Mouse (Mus musculus) brown adipose tissue, adult 24 weeks (tissue): ENCODE measurements around the gene Adam1b. TPM values are rescaled to one million over a fixed set of nuclear protein-coding genes. Genes with fewer than 3 reads are reported as not detected.
A peak's percentile ranks its signal among the peaks of the same experiment; 100 is the strongest.

Experiments used
- H3K27ac ChIP-seq: fragments of 200-500 bp; replicated peaks from 2 replicates; pipeline ENCODE4 v1.5.1; 2012; ENCODE audit warnings: low read depth, mild to moderate bottlenecking, low read length
- H3K4me1 ChIP-seq: fragments of 200-500 bp; 2 replicates; pipeline ENCODE4 v1.6.1; 2012; ENCODE audit warnings: low read length, mixed read lengths; ENCODE audit not compliant: control insufficient read depth, insufficient read depth, insufficient read length
- H3K4me3 ChIP-seq: fragments of 200-500 bp; 2 replicates; pipeline ENCODE4 v1.5.1; 2012; ENCODE audit warnings: low read depth, mild to moderate bottlenecking, low read length, moderate library complexity; ENCODE audit not compliant: insufficient read depth
- polyA plus RNA-seq: library from polyadenylated mRNA; stranded (reverse); fragments of >200 nt; gene quantifications from 2 replicates; pipeline ENCODE4 v1.2.4, GENCODE M21; 2012; ENCODE audit not compliant: missing spikeins, insufficient read depth, insufficient read length

Adam1b gene
- not detected in 2 replicates for polyA plus RNA-seq

GRCm38 (mm10) chr5:121503231-121503630, at the start of gene Adam1b:
Gene Adam1b, minus strand, starts transcription at chr5:121503435.
- Histone ChIP-seq H3K4me3 (no peak within 1 kb of the TSS), H3K27ac (no peak within 1 kb of the TSS), H3K4me1 (no peaks in the 10 kb centered on the region)

GRCm38 (mm10) chr5:121549196-121549595, 46.0 kb upstream of the Adam1b start:
- Histone ChIP-seq H3K27ac (no peak overlapping the region), H3K4me3 (no peak overlapping the region), H3K4me1 (peaks cover 6% of the 10 kb centered on the region)

GRCm38 (mm10) chr5:121547084-121547483, 43.8 kb upstream of the Adam1b start:
- no peak overlapping the region for H3K27ac ChIP-seq
- no peak overlapping the region for H3K4me3 ChIP-seq
- H3K4me1 ChIP-seq, result peaks cover 11% of the 10 kb centered on the region

- H3K4me3 ChIP-seq, result peak overlapping the region; percentile 81
- no peak overlapping the region for H3K27ac ChIP-seq
- peaks cover 11% of the 10 kb centered on the region for H3K4me1 ChIP-seq
Measured at GRCm38 (mm10) chr5:121546530-121546895, 43.3 kb upstream of the Adam1b start.

GRCm38 (mm10) chr5:121545793-121546529, 42.7 kb upstream of the Adam1b start, which contains the start of gene Mapkapk5:
Gene Mapkapk5, minus strand, starts transcription at chr5:121545905.
- H3K4me3 ChIP-seq, result peak within 1 kb of the TSS; percentile 88
- peak within 1 kb of the TSS; percentile 90 for H3K27ac ChIP-seq
- peaks cover 11% of the 10 kb centered on the region for H3K4me1 ChIP-seq

GRCm38 (mm10) chr5:121544910-121545792, 41.9 kb upstream of the Adam1b start, which contains the start of the genes Adam1a and Gm42878:
Gene Adam1a, minus strand, starts transcription at chr5:121545482.
Gene Gm42878, minus strand, starts transcription at chr5:121545482.
- Histone ChIP-seq H3K27ac (peak within 1 kb of the TSS; percentile 90), H3K4me3 (peak within 1 kb of the TSS; percentile 88), H3K4me1 (peaks cover 11% of the 10 kb centered on the region)

GRCm38 (mm10) chr5:121543370-121543769, 40.1 kb upstream of the Adam1b start:
- no peak overlapping the region for H3K4me3 ChIP-seq
- H3K27ac ChIP-seq, result no peak overlapping the region

GRCm38 (mm10) chr5:121541235-121541634, 38.0 kb upstream of the Adam1b start:
- Histone ChIP-seq H3K27ac (no peak overlapping the region), H3K4me1 (peaks cover 11% of the 10 kb centered on the region), H3K4me3 (no peak overlapping the region)

More at GRCm38 (mm10) chr5:121543370-121543769, 40.1 kb upstream of the Adam1b start:
- H3K4me1 ChIP-seq, result peaks cover 11% of the 10 kb centered on the region

- Histone ChIP-seq H3K4me3 (no peak overlapping the region), H3K4me1 (peaks cover 11% of the 10 kb centered on the region), H3K27ac (no peak overlapping the region)
Measured at GRCm38 (mm10) chr5:121540066-121540465, 36.8 kb upstream of the Adam1b start.

- H3K4me1 ChIP-seq, result peaks cover 1% of the 10 kb centered on the region; the same call in 1 of the 2 replicates
- H3K4me3 ChIP-seq, result no peak overlapping the region
- H3K27ac ChIP-seq, result no peak overlapping the region
Measured at GRCm38 (mm10) chr5:121537588-121537987, 34.4 kb upstream of the Adam1b start.

- Histone ChIP-seq H3K4me1 (no peaks in the 10 kb centered on the region), H3K27ac (no peak overlapping the region), H3K4me3 (no peak overlapping the region)
Measured at GRCm38 (mm10) chr5:121536921-121537555, 33.8 kb upstream of the Adam1b start.

GRCm38 (mm10) chr5:121535116-121535515, 31.9 kb upstream of the Adam1b start:
- Histone ChIP-seq H3K4me1 (no peaks in the 10 kb centered on the region), H3K27ac (no peak overlapping the region), H3K4me3 (no peak overlapping the region)

- Histone ChIP-seq H3K4me1 (no peaks in the 10 kb centered on the region), H3K4me3 (no peak overlapping the region), H3K27ac (no peak overlapping the region)
Measured at GRCm38 (mm10) chr5:121534521-121534920, 31.3 kb upstream of the Adam1b start.

GRCm38 (mm10) chr5:121526961-121527360, 23.7 kb upstream of the Adam1b start:
- no peak overlapping the region for H3K27ac ChIP-seq
- H3K4me1 ChIP-seq, result no peaks in the 10 kb centered on the region
- no peak overlapping the region for H3K4me3 ChIP-seq

- Histone ChIP-seq H3K27ac (no peak overlapping the region), H3K4me1 (no peaks in the 10 kb centered on the region), H3K4me3 (no peak overlapping the region)
Measured at GRCm38 (mm10) chr5:121526526-121526925, 23.3 kb upstream of the Adam1b start.
